Mouse (Mus musculus): ENCODE measurements around the gene Gm10330.
A peak's percentile ranks its signal among the peaks of the same experiment; 100 is the strongest.
"Not testable (repeated sequence)": the region's sequence is repeated elsewhere in the genome, so short reads cannot be mapped to it uniquely, and the experiment has no call there.

Gm10330 gene

GRCm38 (mm10) chr12:23780165-23780564 is at the start of gene Gm10330:
Gene Gm10330 (minus strand): TSS chr12:23780265.
- DNase-seq, result not testable (repeated sequence)

DNA sequence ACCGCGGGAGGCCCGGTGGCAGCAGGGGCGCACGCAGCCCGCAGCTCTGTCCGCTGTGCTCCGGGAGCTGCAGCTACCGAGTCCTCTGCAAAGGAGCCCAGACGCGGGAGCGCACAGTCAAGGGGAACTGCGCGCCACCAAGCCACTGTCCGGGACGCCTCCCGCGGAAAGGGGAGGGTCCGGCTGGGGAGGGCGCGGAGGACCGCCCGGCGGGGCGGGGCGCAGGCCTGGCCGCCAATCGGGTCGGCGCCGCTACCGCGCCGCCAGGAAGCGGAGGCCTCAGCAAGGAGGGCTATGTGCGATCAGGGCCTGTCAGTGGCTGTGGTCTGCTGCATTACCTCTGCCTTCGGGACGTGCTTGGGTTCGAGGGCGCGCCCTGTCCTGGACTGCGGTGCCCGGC is 20.7 kb upstream of the Gm10330 start:
- DNase-seq, result not testable (repeated sequence)

- DNase-seq, result peak; percentile 1 to 3
Observed at GRCm38 (mm10) chr12:23800366-23800765, 20.3 kb upstream of the Gm10330 start.

Measured in cerebellum, postnatal 36 days (tissue).